Mouse (Mus musculus) CH12.LX (cell line): ENCODE results near the gene Kctd5.

Source experiments
- CTCF ChIP-seq, 2 experiments: IDR thresholded peaks in 1 of 2; conservative IDR thresholded peaks in 1 of 2; 2 replicates each; pipeline ENCODE4 v1.5.1; 2011 to 2012; ENCODE audit warnings: low read depth in 2 of 2, low read length in 2 of 2, improper control_type of control experiment in 1 of 2, inconsistent platforms in 1 of 2, mild to moderate bottlenecking in 1 of 2, moderate library complexity in 1 of 2
- E2F4 ChIP-seq: IDR thresholded peaks from 2 replicates; pipeline ENCODE4 v1.6.1; 2011; ENCODE audit warnings: low read depth, low read length, improper control_type of control experiment; ENCODE audit not compliant: insufficient replicate concordance
- EP300 ChIP-seq: IDR thresholded peaks from 2 replicates; pipeline ENCODE4 v1.6.1; 2011; ENCODE audit warnings: low read length, improper control_type of control experiment
- ETS1 ChIP-seq: conservative IDR thresholded peaks from 2 replicates; pipeline ENCODE4 v1.6.1; 2012; ENCODE audit warnings: low read depth, mild to moderate bottlenecking, inconsistent platforms, low read length, improper control_type of control experiment, moderate library complexity
- IRF4 ChIP-seq: IDR thresholded peaks from 2 replicates; pipeline ENCODE4 v1.6.1; 2014; ENCODE audit warnings: low read depth, mild to moderate bottlenecking, inconsistent platforms, low read length, improper control_type of control experiment
- MAFK ChIP-seq: IDR thresholded peaks from 2 replicates; pipeline ENCODE4 v1.6.1; 2011; ENCODE audit warnings: low read length, improper control_type of control experiment; ENCODE audit not compliant: insufficient replicate concordance
- MEF2A ChIP-seq: IDR thresholded peaks from 2 replicates; pipeline ENCODE4 v1.6.1; 2014; ENCODE audit warnings: low read depth, mild to moderate bottlenecking, inconsistent platforms, low read length, improper control_type of control experiment, borderline replicate concordance
- POLR2A ChIP-seq: IDR thresholded peaks from 2 replicates; pipeline ENCODE4 v1.6.1; 2011; ENCODE audit warnings: low read depth, mild to moderate bottlenecking, improper control_type of control experiment, low read length
- RCOR1 ChIP-seq: conservative IDR thresholded peaks from 2 replicates; pipeline ENCODE4 v1.6.1; 2012; ENCODE audit warnings: low read depth, mild to moderate bottlenecking, inconsistent platforms, low read length, improper control_type of control experiment
- TCF12 ChIP-seq: IDR thresholded peaks from 2 replicates; pipeline ENCODE4 v1.6.1; 2014; ENCODE audit warnings: low read depth, mild to moderate bottlenecking, inconsistent platforms, low read length, improper control_type of control experiment
- UBTF ChIP-seq: IDR thresholded peaks from 2 replicates; pipeline ENCODE4 v1.6.1; 2012; ENCODE audit warnings: low read depth, mild to moderate bottlenecking, inconsistent platforms, low read length, improper control_type of control experiment, moderate library complexity
- ZC3H11A ChIP-seq: IDR thresholded peaks from 2 replicates; pipeline ENCODE4 v1.6.1; 2012; ENCODE audit warnings: low read depth, mild to moderate bottlenecking, inconsistent platforms, low read length, improper control_type of control experiment
- ZMIZ1 ChIP-seq: IDR thresholded peaks from 2 replicates; pipeline ENCODE4 v1.6.1; 2012; ENCODE audit warnings: low read depth, mild to moderate bottlenecking, inconsistent platforms, low read length, improper control_type of control experiment
- ZNF384 ChIP-seq: IDR thresholded peaks from 2 replicates; pipeline ENCODE4 v1.6.1; 2012; ENCODE audit warnings: low read depth, low read length, improper control_type of control experiment, inconsistent platforms

DNA sequence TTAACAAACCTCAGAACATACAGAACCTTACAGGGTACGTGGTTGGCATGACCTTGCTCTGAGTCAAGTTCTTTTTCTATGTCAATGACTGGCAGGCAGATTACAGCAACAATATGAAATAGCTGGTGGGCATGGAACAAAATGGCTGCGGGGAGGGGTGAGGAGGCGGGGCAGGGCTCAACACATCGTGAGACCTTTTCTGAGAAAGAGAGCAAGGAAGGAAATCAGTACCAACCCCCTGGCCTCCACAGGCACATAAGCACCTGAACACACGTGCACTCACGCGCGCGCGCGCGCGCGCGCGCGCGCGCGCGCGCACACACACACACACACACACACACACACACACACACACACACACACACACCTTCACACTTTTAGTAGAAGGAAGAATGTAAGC, 42.7 kb downstream of the Kctd5 start:
- TF ChIP-seq POLR2A (no peak), CTCF (conservative IDR thresholded peaks at IDR 0.05 in 1 of 2, IDR thresholded peaks at IDR 0.05 in 1 of 2; ENCODE audit: low read depth in 2 of 2, low read length in 2 of 2) (no peak), ZC3H11A (no peak), ZNF384 (no peak), UBTF (no peak), E2F4 (no peak), MEF2A (no peak), EP300 (no peak), MAFK (no peak), RCOR1 (no peak), ETS1 (no peak), ZMIZ1 (no peak), TCF12 (no peak), IRF4 (no peak)
